8 mouse cellular contexts compared by ENCODE assay signal in the genomic region with DNA sequence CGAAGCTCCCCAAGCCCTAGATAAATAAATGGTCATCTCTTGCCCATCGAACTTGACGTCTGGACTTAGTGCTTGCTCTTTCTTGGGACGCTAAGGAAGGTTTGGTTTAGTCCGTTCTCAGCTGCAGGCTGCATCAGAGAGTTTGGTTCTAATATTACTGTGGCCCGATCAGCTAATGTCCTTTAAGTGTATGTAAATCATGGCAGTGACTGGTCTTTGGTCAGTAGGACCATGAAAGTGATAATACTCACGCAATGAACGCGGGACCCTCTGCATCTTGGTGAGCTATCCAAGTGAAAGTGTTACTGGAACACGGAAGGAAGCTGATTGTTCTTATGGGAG. TPM values are rescaled to one million over a fixed set of nuclear protein-coding genes. Genes with fewer than 3 reads are reported as not detected.
DNase-seq lines count a peak whose midpoint lies in the region; ATAC-seq lines count a peak whose summit lies in the region.

No protein-coding gene starts in this region.

- peak overlapping the region; percentile 60 for H3K4me2 ChIP-seq in kidney, embryonic 15.5 days
- H3K4me2 ChIP-seq in hindbrain, embryonic 15.5 days = peak overlapping the region; percentile 88
- H3K4me2 ChIP-seq in midbrain, embryonic 15.5 days = peak overlapping the region; percentile 96

- no peak for DNase-seq in kidney, postnatal 4 days
- DNase-seq in c-Kit-negative CD71-positive TER-119-positive erythroid progenitor cells, embryonic 14.5 days (ENCODE audit: low read depth, low spot score) = peak; percentile 36
- no peak for DNase-seq in adrenal gland, postnatal 10 days
- DNase-seq in left cerebral cortex, adult 9 months (ENCODE audit: low spot score in 2 of 2) = no peak
- DNase-seq in cerebellum, adult 11 months = no peak

- H3K9ac ChIP-seq in kidney, embryonic 15.5 days = peak overlapping the region; percentile 97
- peak overlapping the region; percentile 95 for H3K9ac ChIP-seq in hindbrain, embryonic 15.5 days
- H3K9ac ChIP-seq in midbrain, embryonic 15.5 days = peak overlapping the region; percentile 96

- H3K4me1 ChIP-seq in kidney, embryonic 15.5 days = peaks cover 17% of the 10 kb centered on the region
- H3K4me1 ChIP-seq in hindbrain, embryonic 15.5 days (replicated peaks) = peaks cover 21% of the 10 kb centered on the region
- peaks cover 24% of the 10 kb centered on the region for H3K4me1 ChIP-seq in midbrain, embryonic 15.5 days

- H3K4me3 ChIP-seq in kidney, embryonic 15.5 days (replicated peaks) = peak overlapping the region; percentile 92
- H3K4me3 ChIP-seq in hindbrain, embryonic 15.5 days = peak overlapping the region; percentile 95
- peak overlapping the region; percentile 90 for H3K4me3 ChIP-seq in midbrain, embryonic 15.5 days

- no peak for ATAC-seq in kidney, embryonic 15.5 days (replicated peaks; ENCODE audit: low FRiP score)
- no peak; the same call in 1 of the 2 replicates for ATAC-seq in hindbrain, embryonic 15.5 days (ENCODE audit: low FRiP score, low read depth)
- ATAC-seq in midbrain, embryonic 15.5 days (replicated peaks) = 0 out of 2 replicates have a peak, but pooled peaks have one; percentile 5

- under 1% methylated on average over 10 of the region's 10 CpGs for WGBS in kidney, embryonic 15.5 days
- 3% methylated on average over 10 of the region's 10 CpGs for WGBS in hindbrain, embryonic 15.5 days
- WGBS in midbrain, embryonic 15.5 days = under 1% methylated on average over 10 of the region's 10 CpGs

- H3K27ac ChIP-seq in kidney, embryonic 15.5 days = peak overlapping the region; percentile 80
- peak overlapping the region; percentile 81 for H3K27ac ChIP-seq in hindbrain, embryonic 15.5 days (replicated peaks)
- peak overlapping the region; percentile 82 for H3K27ac ChIP-seq in midbrain, embryonic 15.5 days

- no peaks in the 10 kb centered on the region for H3K27me3 ChIP-seq in kidney, embryonic 15.5 days
- H3K27me3 ChIP-seq in hindbrain, embryonic 15.5 days = no peaks in the 10 kb centered on the region
- H3K27me3 ChIP-seq in midbrain, embryonic 15.5 days (replicated peaks) = no peaks in the 10 kb centered on the region

- no peaks in the 10 kb centered on the region for H3K9me3 ChIP-seq in kidney, embryonic 15.5 days (replicated peaks)
- no peaks in the 10 kb centered on the region for H3K9me3 ChIP-seq in hindbrain, embryonic 15.5 days
- no peaks in the 10 kb centered on the region for H3K9me3 ChIP-seq in midbrain, embryonic 15.5 days

- H3K36me3 ChIP-seq in kidney, embryonic 15.5 days = peaks cover 12% of the 10 kb centered on the region
- H3K36me3 ChIP-seq in hindbrain, embryonic 15.5 days = no peaks in the 10 kb centered on the region; the same call in 1 of the 2 replicates
- H3K36me3 ChIP-seq in midbrain, embryonic 15.5 days (replicated peaks) = no peaks in the 10 kb centered on the region

RNA-seq across cellular contexts. Expression of a gene that starts 0.5 kb away (rescaled TPM):
- 178 and 184 TPM in 2 replicates for polyA plus RNA-seq in kidney, embryonic 15.5 days (2015; fragmentation: Nextera tagmentation; extraction: Ambion mirVana)
- 149 and 153 TPM in 2 replicates for polyA plus RNA-seq in hindbrain, embryonic 15.5 days (2015; fragmentation: Nextera tagmentation; extraction: Ambion mirVana)
- 140 and 148 TPM in 2 replicates for polyA plus RNA-seq in midbrain, embryonic 15.5 days (2015; fragmentation: Nextera tagmentation; extraction: Ambion mirVana)
- 10 to 100 TPM; 78.7 to 84.8 TPM for total RNA-seq in adrenal gland, postnatal 10 days (2021)

RNA-seq across cellular contexts. Expression of a gene that starts 9.3 kb away (rescaled TPM):
- 21.3 and 21.5 TPM in 2 replicates for polyA plus RNA-seq in kidney, embryonic 15.5 days (2015; fragmentation: Nextera tagmentation; extraction: Ambion mirVana)
- polyA plus RNA-seq in hindbrain, embryonic 15.5 days (2015; fragmentation: Nextera tagmentation; extraction: Ambion mirVana) = 38.3 and 39.2 TPM in 2 replicates
- 43.0 and 43.7 TPM in 2 replicates for polyA plus RNA-seq in midbrain, embryonic 15.5 days (2015; fragmentation: Nextera tagmentation; extraction: Ambion mirVana)
- 10 to 100 TPM; 28.3 to 40.3 TPM for total RNA-seq in adrenal gland, postnatal 10 days (2021)
